Mouse (Mus musculus) bone marrow, adult 2 months (tissue): ENCODE measurements around the gene Srsf4. TPM values are rescaled to one million over a fixed set of nuclear protein-coding genes. Genes with fewer than 3 reads are reported as not detected.

ENCODE experiments used
- H3K27ac ChIP-seq: fragments of 200-500 bp; 2 replicates; pipeline ENCODE4 v1.5.1; 2012; ENCODE audit warnings: low read depth, mild to moderate bottlenecking, control low read depth, inconsistent platforms, low read length; ENCODE audit not compliant: control insufficient read depth, poor library complexity, insufficient read depth
- H3K4me1 ChIP-seq: fragments of 200-500 bp; 2 replicates; pipeline ENCODE4 v1.6.1; 2011; ENCODE audit warnings: low read length; ENCODE audit not compliant: control insufficient read depth, insufficient read depth
- H3K4me3 ChIP-seq: fragments of 200-500 bp; replicated peaks from 2 replicates; pipeline ENCODE3; 2011; ENCODE audit warnings: mild to moderate bottlenecking, low read depth, low read length, control low read depth; ENCODE audit not compliant: control insufficient read depth
- CTCF ChIP-seq: fragments of 200-500 bp; IDR thresholded peaks from 2 replicates; pipeline ENCODE4 v1.5.1; 2011; ENCODE audit warnings: low read length, control low read depth; ENCODE audit not compliant: control insufficient read depth, insufficient read depth
- POLR2A ChIP-seq: fragments of 200-500 bp; IDR thresholded peaks from 2 replicates; pipeline ENCODE4 v1.6.1; 2011; ENCODE audit warnings: low read depth, mild to moderate bottlenecking, control low read depth, low read length, borderline replicate concordance; ENCODE audit not compliant: control insufficient read depth
- WGBS: fragments of 180-500 bp; shearing (Covaris S2); methylation state at CpG from one replicate; pipeline ENCODE4 v1.1.7; 2018; 5-methylcytosine and 5-hydroxymethylcytosine counted together
- polyA plus RNA-seq: library from polyadenylated mRNA; stranded (reverse); fragments of >200 nt; gene quantifications from 2 replicates; pipeline ENCODE4 v1.2.4, GENCODE M21; 2011; ENCODE audit warnings: low replicate concordance; ENCODE audit not compliant: missing spikeins, insufficient read depth, insufficient read length

Gene Srsf4
- polyA plus RNA-seq, 1 experiment, result 72.5 TPM

DNA sequence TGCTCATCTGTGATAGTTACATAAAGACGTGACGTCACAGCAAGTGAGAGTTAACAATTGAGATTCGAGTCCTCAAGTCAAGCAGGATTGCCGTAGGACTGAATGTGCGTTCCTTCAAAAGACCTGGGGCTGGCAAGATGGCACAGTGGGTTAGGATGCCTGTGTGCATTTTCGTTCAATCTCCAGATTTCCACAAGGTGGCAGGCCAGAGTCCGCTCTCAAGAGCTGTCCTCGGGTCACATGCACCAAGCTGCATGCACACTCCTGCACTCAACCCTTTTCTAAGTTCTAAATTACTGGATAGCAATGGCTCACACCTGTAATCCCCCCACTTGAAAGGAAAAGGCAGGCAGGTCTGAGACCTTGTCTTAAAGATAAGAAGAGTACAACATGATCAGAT lies 31.1 kb downstream of the Srsf4 start:
- 63% methylated on average over 8 of the region's 8 CpGs for WGBS
- H3K27ac ChIP-seq, result no peak overlapping the region

GRCm38 (mm10) chr4:131906423-131906822 lies 33.0 kb downstream of the Srsf4 start:
- H3K4me3 ChIP-seq, result no peak overlapping the region
- 81% methylated on average over 6 of the region's 6 CpGs for WGBS
- peaks cover 1% of the 10 kb centered on the region; the same call in 1 of the 2 replicates for H3K4me1 ChIP-seq
- H3K27ac ChIP-seq, result no peak overlapping the region
- no peak for TF ChIP-seq POLR2A
- no peak for TF ChIP-seq CTCF

More for the DNA sequence above, 31.1 kb downstream of the Srsf4 start:
- TF ChIP-seq POLR2A (no peak), CTCF (peak; percentile 69)
- no peaks in the 10 kb centered on the region for H3K4me1 ChIP-seq
- H3K4me3 ChIP-seq, result no peak overlapping the region

DNA sequence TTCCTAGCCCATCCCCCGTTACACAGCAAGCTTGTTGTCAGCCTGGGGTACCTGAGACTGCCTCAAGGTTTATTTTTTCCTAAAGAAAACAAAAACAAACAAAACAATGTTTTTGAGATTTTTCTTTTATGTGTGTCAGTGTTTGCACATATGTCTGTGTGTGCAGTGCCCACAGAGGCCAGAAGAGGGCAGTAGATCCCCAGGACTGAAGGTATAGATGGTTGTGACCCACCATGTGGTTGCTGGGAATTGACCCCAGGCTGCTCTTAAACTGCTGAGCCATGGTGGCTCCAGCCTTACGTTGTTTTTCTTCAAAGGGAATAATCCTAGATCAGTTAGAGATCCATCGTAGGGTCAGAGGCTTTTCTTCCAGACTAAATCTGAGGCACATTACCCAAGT lies 34.5 kb downstream of the Srsf4 start:
- WGBS, result 94% methylated on average over 3 of the region's 3 CpGs
- Histone ChIP-seq H3K27ac (no peak overlapping the region), H3K4me1 (peaks cover 1% of the 10 kb centered on the region; the same call in 1 of the 2 replicates), H3K4me3 (no peak overlapping the region)
- TF ChIP-seq CTCF (peak; percentile 46; the same call in 1 of the 2 replicates), POLR2A (no peak)

DNA sequence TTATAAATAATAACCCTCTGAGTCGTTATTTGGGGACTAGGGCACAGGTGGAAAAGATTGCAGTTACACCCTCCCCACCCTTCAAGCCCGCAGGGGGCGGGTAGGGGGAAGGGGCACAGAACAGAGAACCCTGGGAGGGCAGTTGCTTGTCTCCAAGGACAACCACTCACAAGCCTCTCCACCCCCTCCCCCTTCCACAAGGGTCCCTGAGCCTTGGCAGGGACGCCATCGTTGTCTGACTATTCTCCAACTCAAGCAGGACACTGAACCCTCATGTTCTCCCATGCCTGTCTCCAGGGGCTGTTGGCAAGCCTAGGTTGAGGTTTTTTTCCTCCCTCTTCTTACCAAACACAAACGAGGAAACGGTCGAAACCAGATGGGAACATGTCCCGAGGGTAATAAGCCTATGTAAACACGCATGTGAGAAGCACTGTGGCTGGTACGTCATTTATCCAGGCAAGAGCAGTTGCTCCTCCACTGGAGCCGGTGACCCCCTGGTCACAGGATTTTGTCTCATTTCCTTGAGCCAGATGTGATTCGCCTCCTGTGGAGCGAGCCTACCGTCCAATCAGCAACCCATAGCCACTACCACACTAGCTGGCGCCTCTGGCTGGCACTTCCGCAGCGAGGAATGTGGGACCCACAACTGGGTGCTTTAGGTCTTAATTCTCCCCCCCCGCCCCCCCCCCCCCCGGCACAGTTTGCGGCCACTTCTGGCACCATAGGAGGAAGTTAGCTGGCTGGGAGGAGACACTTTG lies 37.0 kb downstream of the Srsf4 start:
- peaks cover 1% of the 10 kb centered on the region; the same call in 1 of the 2 replicates for H3K4me1 ChIP-seq
- peak overlapping the region; percentile 36 for H3K4me3 ChIP-seq
- TF ChIP-seq CTCF (no peak), POLR2A (no peak)
- H3K27ac ChIP-seq, result peak overlapping the region; percentile 35; the same call in 1 of the 2 replicates
- WGBS, result 3% methylated on average over 20 of the region's 21 CpGs

GRCm38 (mm10) chr4:131911521-131911920 lies 38.1 kb downstream of the Srsf4 start:
- Histone ChIP-seq H3K27ac (no peak overlapping the region), H3K4me1 (peaks cover 1% of the 10 kb centered on the region; the same call in 1 of the 2 replicates), H3K4me3 (no peak overlapping the region)
- 49% methylated on average over 5 of the region's 5 CpGs for WGBS
- TF ChIP-seq POLR2A, result no peak
- TF ChIP-seq CTCF, result no peak

GRCm38 (mm10) chr4:131913526-131913925 lies 40.1 kb downstream of the Srsf4 start:
- 66% methylated on average over 10 of the region's 10 CpGs for WGBS
- no peak overlapping the region for H3K27ac ChIP-seq
- peaks cover 1% of the 10 kb centered on the region; the same call in 1 of the 2 replicates for H3K4me1 ChIP-seq
- H3K4me3 ChIP-seq, result no peak overlapping the region
- TF ChIP-seq CTCF (no peak), POLR2A (no peak)

GRCm38 (mm10) chr4:131914046-131914643 lies 40.7 kb downstream of the Srsf4 start:
- H3K4me1 ChIP-seq, result peaks cover 1% of the 10 kb centered on the region; the same call in 1 of the 2 replicates
- H3K27ac ChIP-seq, result no peak overlapping the region
- TF ChIP-seq POLR2A, result no peak
- no peak for TF ChIP-seq CTCF
- 42% methylated on average over 9 of the region's 9 CpGs for WGBS
- no peak overlapping the region for H3K4me3 ChIP-seq

DNA sequence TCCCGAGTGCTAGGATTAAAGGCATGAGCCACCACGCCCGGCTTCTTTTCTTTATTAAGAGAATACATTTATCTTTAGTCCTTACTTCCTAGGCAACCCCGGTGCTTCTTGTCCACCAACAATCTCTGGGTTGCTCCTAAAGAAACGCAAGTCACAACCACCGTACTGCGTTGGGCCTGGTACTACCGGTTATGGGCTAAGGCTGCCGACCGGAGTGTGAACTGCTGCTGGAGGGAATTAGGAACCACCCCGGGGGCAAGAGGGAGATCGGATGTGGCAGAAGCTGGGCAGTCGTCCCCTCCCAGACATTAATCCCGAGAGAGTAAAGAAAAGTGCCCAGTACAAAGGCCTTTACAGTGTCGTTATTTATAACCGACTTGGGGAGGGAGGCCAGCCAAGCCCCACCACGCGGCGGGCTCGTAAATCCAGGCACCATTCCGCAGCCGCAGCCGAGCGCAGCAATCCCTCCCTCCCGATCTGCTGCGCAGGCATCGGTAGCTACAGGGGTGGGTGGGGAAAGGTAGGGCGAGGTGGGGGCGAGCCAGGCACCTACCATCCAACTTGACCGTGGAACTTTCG lies 41.6 kb downstream of the Srsf4 start:
- no peak overlapping the region for H3K4me3 ChIP-seq
- 4% methylated on average over 31 of the region's 31 CpGs for WGBS

More for the DNA sequence above, 41.6 kb downstream of the Srsf4 start:
- TF ChIP-seq POLR2A, result peak; percentile 29; the same call in 1 of the 2 replicates
- TF ChIP-seq CTCF, result no peak
- Histone ChIP-seq H3K27ac (no peak overlapping the region), H3K4me1 (peaks cover 1% of the 10 kb centered on the region; the same call in 1 of the 2 replicates)
